Mouse (Mus musculus) lung, postnatal 10 days (tissue): ENCODE data around the gene Ube2o.
"Not testable (repeated sequence)": the region's sequence is repeated elsewhere in the genome, so short reads cannot be mapped to it uniquely, and the experiment has no call there.

Experiments used
- DNase-seq: peaks from one replicate; pipeline ENCODE4 v3.0.0; 2021

The Ube2o gene

GRCm38 (mm10) chr11:116613234-116613633 is 32.0 kb upstream of the Ube2o start:
- DNase-seq = no peak

DNA sequence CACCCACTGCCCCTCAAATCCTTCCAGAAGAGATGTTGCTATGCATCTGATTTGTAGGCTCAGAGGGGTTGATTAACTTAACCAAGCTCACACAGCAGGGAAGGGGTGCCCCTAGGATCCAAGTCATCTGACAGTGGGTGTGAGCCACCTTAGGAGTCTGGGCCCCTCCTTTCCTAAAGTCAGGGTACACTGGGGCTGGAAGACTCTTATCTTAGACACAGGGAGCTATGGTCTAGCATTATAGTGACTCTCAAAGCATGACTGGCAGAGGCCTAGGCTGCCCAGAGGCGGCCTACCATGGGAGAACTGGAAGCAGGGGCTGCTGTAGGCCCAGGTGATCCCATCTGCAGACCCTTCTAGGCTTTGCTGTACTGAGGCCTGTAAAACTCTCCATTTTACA is 31.3 kb upstream of the Ube2o start:
- no peak for DNase-seq

DNA sequence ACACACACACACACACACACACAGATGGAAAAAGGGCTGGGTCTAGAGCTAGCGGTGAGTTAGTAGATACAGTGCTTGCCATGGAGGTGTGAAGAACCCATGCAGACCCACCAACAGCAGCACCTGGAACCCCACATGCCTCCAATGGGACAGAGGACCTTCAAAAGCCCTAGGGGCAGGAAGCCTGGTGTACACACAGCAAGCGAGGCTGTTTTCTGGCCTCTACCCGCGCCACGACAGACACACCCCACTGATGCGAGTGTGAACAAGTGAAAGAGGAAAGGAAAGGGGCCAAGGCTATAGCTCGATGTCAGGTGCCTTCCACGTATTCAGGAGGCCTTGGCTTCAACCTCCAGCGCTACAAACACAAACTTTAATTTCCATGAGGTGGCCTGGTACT is 30.6 kb upstream of the Ube2o start:
- no peak for DNase-seq

- DNase-seq = not testable (repeated sequence)
Observed at GRCm38 (mm10) chr11:116611168-116611567, 29.9 kb upstream of the Ube2o start.

DNA sequence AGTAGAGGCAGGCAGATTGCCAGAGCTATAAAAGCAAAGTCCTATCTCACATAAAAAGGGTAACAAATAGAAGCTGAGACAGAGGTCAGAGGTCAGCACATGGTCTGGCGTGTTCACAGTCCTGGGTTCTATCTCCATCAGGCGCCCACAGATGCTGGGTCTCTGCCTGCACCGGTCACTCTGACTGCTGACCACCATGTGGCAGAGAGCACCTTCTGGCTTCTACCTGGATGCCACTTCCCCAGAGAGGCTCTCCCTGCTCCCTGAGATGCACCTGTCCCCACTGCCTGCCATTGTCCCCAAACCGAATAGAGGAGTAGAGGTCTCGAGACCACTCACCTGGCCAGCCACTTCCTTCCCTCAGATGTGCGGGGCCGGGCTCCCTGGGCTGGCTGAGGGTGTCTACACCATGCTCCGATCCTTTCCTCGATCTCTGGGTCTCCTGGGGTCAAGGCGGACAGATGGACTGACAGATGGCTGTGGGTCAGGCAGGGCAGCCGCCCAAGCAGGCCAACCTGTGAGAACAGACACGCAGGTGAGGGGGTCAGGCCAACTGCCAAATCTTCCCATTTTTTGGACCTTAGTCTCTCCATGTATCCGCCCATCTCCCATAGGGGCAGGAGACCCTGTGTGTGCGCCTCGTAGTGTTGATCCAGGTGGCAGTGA is 28.9 kb upstream of the Ube2o start:
- DNase-seq = no peak

GRCm38 (mm10) chr11:116607717-116608116 is 26.5 kb upstream of the Ube2o start:
- DNase-seq = no peak

DNA sequence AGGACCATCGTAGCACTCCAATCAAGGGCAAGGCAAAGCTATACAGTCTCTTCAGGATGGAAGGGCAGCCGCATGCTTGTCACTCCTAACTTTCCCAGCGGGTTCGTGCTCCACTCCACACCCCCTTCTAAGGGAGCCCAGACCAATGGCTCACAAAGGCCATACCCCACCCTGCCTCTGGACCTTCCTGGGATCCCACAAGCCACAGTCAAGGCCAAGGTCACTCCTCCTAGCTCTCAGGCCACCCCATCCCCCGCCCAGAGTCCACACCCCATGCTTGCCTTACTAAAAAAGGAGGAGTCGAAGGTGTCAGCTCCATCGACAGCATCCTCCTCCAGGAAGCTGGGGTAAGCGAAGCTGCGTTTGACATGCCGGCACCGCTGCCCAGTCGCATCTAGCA is 22.9 kb upstream of the Ube2o start:
- DNase-seq = no peak

- peak; percentile 74 for DNase-seq
Observed at GRCm38 (mm10) chr11:116603339-116603738, 22.1 kb upstream of the Ube2o start.

DNA sequence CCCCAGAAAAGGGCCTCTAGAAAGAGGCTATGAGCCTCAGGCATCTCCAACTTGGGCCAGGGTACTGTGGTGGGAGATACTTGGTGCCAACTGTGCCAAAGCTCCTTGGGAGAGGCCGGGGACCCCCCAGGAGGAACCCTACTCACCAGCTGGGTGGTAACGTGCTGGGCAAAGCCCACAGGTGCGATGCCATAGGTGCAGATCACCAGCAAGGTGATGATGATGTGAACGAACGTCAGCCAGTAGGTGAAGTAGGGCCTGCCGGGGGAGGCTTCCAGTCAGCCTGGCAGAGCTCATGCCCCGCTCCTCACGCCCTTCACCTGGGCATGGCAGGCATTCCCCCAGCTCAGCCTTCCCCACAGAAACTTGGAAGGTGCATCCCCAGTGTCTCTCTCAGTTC is 20.8 kb upstream of the Ube2o start:
- no peak for DNase-seq

DNA sequence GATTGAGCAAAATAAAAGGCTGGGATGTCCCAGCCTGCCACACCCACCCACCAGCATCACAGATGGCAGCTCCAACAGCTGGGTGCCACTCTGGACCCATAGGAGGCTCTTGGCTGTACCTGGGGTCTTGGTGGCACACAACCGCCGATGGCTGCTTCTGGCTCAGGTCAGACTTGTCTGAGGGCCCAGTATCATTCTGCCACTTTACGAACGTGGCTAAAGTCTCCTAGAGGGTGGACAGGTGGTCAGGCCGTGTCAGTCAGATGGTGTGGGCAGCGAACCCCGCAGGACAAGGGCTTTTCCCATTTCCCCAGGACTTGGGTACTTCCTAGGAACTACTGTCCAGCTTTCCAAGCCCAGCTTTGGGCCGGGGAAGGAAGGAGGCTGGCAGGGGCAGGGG is 19.9 kb upstream of the Ube2o start:
- DNase-seq = no peak

GRCm38 (mm10) chr11:116599230-116599629 is 18.0 kb upstream of the Ube2o start:
- DNase-seq = no peak

DNA sequence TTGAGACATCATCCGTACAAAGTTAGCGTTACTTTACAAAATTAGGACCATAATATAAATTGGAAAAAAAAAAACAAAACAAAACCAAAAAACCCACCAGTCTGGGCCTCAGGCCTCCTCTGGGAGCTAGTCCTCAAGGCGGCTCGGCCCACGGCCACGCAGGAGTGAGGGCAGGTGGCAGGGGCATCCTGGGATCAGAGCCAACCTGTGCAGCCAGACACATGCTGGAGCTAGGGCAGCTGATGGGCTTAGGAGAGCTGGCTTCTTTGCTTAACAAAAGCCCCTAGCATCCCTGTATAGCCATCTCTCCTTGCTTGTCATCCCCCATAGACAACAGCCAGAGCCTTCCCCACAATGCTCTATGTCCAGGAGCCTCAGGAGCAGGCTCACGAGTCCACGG is 16.9 kb upstream of the Ube2o start:
- no peak for DNase-seq

DNA sequence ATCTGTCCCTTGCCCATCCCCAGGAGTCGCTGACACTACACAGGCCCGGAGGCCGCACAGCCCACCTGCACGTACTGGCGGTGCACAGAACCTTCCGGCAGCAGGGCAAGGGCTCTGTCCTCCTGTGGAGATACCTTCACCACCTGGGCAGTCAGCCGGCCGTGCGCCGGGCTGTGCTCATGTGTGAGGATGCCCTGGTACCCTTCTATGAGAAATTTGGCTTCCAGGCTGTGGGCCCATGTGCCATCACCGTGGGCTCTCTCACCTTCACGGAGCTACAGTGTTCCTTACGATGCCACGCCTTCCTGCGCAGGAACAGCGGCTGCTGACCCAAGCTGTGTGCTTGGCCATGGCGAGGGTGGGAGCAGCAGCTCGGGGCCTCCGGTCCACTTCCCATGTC is 15.5 kb upstream of the Ube2o start:
- DNase-seq = no peak

GRCm38 (mm10) chr11:116593345-116593744 is 12.1 kb upstream of the Ube2o start:
- no peak for DNase-seq

DNA sequence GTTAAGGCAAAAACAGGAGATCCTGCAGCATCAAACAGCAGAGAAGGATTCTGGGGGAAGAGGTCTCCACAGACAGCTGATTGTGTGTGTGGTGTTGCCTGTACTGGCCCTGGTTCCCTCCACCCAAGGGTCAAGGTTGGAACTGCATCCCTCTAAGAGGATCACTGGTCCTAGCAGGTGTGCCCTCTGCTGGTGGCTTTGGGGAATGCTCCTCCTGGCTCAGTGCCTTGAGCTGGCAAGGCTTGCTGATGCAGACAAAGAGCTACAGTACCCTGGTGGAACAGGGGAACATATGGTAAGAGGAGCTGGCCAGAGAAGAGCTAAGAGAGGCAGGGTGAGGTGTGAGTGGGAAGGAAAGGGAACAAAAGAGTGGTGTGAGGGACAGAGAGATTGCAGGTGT is 11.2 kb upstream of the Ube2o start:
- peak; percentile 98 for DNase-seq

- DNase-seq = no peak
Observed at GRCm38 (mm10) chr11:116591621-116592020, 10.4 kb upstream of the Ube2o start.

DNA sequence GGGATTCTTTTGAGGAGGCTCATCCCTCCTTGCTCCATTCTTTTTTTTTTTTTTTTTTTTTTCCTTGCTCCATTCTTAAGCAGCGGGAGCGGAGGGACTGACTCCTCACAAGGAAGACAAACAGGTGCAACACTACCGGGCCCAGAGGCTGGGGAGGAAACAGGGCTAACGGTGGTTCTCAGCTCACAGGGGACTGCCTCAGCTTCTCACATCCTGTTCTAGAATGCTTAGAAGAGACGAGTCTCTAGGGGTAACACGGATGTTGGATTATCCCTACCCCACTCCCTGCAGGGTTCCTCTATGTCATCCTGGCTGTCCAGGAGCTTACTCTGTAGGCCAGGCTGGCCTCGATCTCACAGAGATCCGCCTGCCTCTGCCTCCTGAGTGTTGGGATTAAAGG is 8.3 kb upstream of the Ube2o start:
- no peak for DNase-seq

- no peak for DNase-seq
Observed at GRCm38 (mm10) chr11:116589020-116589531, 7.8 kb upstream of the Ube2o start.

DNA sequence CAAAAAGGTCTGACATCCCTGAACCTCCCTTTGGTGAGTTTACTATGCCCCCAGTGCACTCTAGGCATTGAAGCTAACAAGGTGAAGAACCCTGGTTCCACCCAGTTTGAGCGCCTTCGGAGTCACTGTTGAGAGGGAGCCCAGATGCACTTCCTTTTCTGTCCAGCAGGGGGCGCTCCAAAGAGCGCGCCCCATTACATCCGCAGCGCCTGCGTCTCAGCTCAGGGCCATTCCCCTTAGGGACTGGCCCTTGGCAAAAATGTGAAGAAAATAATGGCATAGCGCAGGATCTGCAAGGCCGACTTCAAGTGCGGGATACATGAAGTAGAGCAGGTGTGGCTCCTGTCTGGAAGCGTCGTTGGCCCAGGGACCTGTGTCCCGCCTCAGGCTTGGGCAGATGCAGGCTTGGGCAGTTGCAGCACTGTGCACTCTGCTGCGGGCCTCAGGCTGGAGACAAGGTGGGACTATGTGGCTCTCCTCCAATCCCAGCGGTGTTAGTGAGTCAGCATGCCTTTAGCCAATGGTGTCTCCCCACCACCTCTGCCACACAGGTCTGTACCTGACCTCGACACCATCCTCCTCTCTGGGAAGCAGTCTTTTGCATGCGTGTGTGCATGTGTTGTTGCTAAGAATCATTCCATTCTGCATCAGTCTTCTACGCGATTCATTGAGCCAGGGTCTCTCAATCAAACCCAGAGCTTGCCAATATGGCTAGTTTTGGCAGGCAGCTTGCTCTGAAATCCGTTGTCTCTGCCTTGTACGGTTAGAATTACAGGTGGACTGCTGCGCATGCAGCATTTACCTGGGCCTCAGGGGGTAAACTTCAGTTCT is 5.8 kb upstream of the Ube2o start:
- peak; percentile 80 for DNase-seq

- DNase-seq = no peak
Observed at GRCm38 (mm10) chr11:116586310-116586709, 5.1 kb upstream of the Ube2o start, which contains the start of gene Aanat. Gene Aanat, plus strand, starts transcription at chr11:116586432.

DNA sequence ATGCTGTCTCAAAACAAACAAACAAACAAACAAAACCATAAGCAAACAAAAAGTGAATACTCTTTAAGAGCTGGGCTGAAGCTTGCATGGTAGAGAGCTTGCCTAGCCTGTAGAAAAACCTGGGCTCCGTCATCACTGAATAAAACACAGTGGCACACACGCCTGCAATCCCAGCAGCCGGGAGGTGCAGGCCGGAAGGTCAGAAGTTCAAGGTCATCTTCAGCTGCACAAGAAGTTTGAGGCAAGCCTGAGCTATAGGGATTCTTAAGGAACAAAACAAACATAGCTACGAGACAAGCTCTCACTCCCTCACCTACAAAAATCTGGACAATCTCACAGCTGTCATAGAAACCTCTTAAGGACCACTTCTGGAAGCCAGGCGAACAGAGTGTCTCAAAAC is 4.4 kb upstream of the Ube2o start:
- no peak for DNase-seq

- DNase-seq = peak; percentile 55
Observed at GRCm38 (mm10) chr11:116580711-116581375, 404 bp downstream of the Ube2o start.

DNA sequence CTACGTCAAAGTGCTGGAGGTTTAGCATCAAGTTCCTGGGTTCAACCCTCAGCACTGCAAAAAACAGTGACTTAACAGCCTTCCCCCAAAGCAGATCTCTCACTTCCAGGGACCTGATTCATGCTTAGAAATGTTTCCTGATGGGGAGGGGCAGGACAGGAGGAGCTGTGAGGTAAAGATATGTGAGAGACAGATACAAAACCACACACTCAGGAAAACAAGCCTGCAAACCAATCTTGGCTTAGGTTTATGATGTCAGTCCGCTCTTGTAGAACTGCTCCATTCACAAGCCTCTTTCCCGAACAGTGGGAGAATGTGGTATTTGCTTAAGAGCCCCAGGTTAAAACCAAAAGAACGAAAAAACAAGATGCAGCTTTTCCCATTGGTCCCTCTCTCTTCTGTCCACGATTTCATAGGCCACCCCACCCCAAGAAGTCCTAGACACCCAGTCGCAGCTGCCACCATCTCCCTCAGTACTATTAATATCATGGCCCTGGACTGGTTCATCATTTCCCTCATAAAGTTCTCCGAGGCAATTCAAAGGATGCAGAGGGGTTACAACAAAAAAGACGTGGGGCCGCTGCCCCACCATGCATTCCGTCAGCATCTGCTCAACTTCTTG is 1.1 kb downstream of the Ube2o start:
- no peak for DNase-seq
